Mouse (Mus musculus): Measurements from ENCODE around the gene Pagr1b.

DNA sequence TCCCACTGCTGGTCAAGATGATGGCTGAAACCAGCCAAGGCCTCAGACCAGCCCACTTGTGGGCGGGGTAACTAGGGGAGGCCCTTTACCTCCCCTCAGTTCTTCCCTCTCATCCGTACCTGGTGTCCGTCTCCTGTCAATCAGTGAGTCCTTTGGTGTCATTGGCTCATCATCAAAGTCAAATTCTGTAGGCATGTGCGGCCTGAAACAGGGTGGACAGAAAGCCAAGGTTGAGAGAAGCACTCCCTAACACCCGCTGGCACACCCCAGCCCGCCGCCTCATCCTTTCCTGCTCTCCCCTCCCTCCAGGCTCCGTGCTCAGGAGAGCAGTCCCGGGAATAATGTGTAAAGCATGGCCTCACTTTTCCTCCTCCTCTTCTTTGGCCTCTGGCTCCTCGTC is 203 bp downstream of the Pagr1b start:
- TF ChIP-seq FLI1 (IDR thresholded peaks at IDR 0.05; ENCODE audit: low read length) (no peak), GATA1 (IDR thresholded peaks at IDR 0.05; ENCODE audit: borderline replicate concordance, low read length) (no peak)

Data from megakaryocyte, embryonic 14.5 days (primary cell).